Mouse (Mus musculus): Measurements from ENCODE around the gene Rpl24. TPM values are rescaled to one million over a fixed set of nuclear protein-coding genes. Genes with fewer than 3 reads are reported as not detected.
"Not testable (repeated sequence)": the region's sequence is repeated elsewhere in the genome, so short reads cannot be mapped to it uniquely, and the experiment has no call there.

The Rpl24 gene
- polyA plus RNA-seq, 1 experiment from 2014 or later = 771 TPM

DNA sequence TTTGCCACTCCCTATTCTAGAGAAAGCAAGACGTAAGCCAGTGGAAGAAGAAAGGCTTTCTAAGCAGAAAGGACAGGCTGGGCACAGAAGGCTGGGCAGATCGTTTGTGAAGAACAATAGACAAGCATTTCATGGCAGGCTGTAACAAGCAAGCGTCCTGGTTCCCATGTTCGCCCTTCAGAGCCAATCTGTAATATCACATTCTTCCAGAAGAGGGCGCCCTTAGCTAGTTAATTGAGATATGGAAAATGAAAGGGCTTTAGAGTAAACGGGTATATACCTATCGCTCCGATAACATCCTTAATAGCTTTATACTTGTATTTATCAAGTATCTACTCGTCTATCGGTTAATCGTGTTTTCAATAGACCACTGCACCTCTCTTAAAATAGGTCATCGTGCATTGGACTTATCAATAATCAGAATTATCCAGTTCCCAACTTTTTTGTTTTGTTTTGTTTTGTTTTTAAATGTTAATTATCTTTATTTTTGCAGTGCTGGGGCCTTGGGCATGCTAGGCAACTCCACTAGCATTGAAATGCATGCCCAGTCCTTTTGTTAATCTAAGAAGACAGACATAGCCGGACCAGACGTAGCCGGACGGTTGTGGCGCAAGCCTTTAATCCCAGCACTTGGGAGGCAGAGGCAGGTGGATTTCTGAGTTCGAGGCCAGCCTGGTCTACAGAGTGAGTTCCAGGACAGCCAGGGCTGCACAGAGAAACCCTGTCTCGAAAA is 15.0 kb upstream of the Rpl24 start:
- no peaks in the 10 kb centered on the region for H3K36me3 ChIP-seq
- H3K4me2 ChIP-seq = peak overlapping the region; percentile 17; the same call in 1 of the 2 replicates
- WGBS = 47% methylated on average over 19 of the region's 19 CpGs
- no peaks in the 10 kb centered on the region for H3K27me3 ChIP-seq
- no peak overlapping the region for H3K27ac ChIP-seq
- ATAC-seq (replicated peaks; ENCODE audit: low FRiP score) = peak; percentile 33; the same call in 1 of the 2 replicates
- no peak overlapping the region for H3K4me3 ChIP-seq (replicated peaks)
- no peaks in the 10 kb centered on the region for H3K4me1 ChIP-seq
- no peak overlapping the region for H3K9ac ChIP-seq
- no peaks in the 10 kb centered on the region for H3K9me3 ChIP-seq (replicated peaks)

- Histone ChIP-seq H3K27ac (no peak overlapping the region), H3K9ac (no peak overlapping the region), H3K27me3 (no peaks in the 10 kb centered on the region), H3K36me3 (no peaks in the 10 kb centered on the region), H3K4me1 (no peaks in the 10 kb centered on the region), H3K4me2 (no peak overlapping the region; the same call in 1 of the 2 replicates), H3K9me3 (replicated peaks) (no peaks in the 10 kb centered on the region), H3K4me3 (replicated peaks) (no peak overlapping the region)
- WGBS = 74% methylated on average over 7 of the region's 7 CpGs
- ATAC-seq (replicated peaks; ENCODE audit: low FRiP score) = no peak
Measured at GRCm38 (mm10) chr16:55951679-55952327, 14.3 kb upstream of the Rpl24 start.

DNA sequence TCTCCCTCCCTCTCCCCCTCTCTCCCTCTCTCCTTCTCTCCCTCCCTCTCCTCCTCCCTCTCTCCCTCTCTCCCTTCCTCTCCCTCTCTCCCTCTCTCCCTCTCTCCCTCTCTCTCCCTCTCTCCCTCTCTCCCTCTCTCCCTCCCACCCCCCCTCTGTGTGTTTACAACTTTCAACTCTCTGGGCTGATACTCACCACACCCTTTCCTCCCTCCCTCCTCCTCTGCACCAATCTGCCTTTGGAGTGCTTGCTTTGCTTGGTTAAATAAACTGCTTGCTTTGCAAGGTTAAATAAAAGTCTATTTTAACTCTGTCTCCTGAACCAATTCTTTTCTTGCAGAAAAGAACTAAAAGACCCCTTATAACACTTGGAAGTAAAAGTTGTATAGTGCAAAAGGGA is 13.3 kb upstream of the Rpl24 start:
- H3K27ac ChIP-seq = no peak overlapping the region
- no peak overlapping the region for H3K4me3 ChIP-seq (replicated peaks)
- H3K27me3 ChIP-seq = no peaks in the 10 kb centered on the region
- H3K4me2 ChIP-seq = no peak overlapping the region
- no peaks in the 10 kb centered on the region for H3K36me3 ChIP-seq
- no peaks in the 10 kb centered on the region for H3K4me1 ChIP-seq
- no peak overlapping the region for H3K9ac ChIP-seq
- no peak for ATAC-seq (replicated peaks; ENCODE audit: low FRiP score)
- no peaks in the 10 kb centered on the region for H3K9me3 ChIP-seq (replicated peaks)

DNA sequence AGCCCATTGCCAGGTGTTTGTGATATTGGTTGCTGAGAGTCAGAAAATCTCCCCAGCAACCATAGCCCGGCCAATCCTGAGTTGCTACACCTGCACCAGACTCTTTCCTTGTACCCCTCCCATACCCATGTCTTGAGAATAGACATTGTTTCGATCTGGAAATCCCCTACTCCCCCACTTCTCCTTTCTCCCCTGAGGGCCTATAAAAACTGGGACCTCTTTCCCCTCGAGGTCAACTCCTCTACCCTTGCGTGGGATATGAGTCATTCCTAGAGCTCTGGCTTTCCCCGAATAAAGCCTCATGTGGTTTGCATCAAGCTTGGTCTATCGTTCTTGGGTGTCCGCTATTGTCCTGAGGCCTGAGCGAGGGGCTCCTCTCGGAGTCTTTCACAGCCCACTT is 11.9 kb upstream of the Rpl24 start:
- 92% methylated on average over 9 of the region's 9 CpGs for WGBS
- not testable (repeated sequence) for H3K4me1 ChIP-seq; H3K27ac ChIP-seq; H3K9me3 ChIP-seq (replicated peaks); H3K4me2 ChIP-seq; H3K36me3 ChIP-seq; H3K4me3 ChIP-seq (replicated peaks); ATAC-seq (replicated peaks; ENCODE audit: low FRiP score); H3K27me3 ChIP-seq; H3K9ac ChIP-seq

GRCm38 (mm10) chr16:55963068-55963467 is 3.0 kb upstream of the Rpl24 start:
- WGBS = 85% methylated on average over 6 of the region's 11 CpGs
- H3K27me3 ChIP-seq; H3K4me3 ChIP-seq (replicated peaks); H3K9ac ChIP-seq; H3K36me3 ChIP-seq; H3K4me2 ChIP-seq; ATAC-seq (replicated peaks; ENCODE audit: low FRiP score); H3K9me3 ChIP-seq (replicated peaks); H3K27ac ChIP-seq; H3K4me1 ChIP-seq: not testable (repeated sequence)

GRCm38 (mm10) chr16:55964126-55964949 is 1.7 kb upstream of the Rpl24 start:
- H3K36me3 ChIP-seq = peaks cover 15% of the 10 kb centered on the region
- no peak overlapping the region for H3K27ac ChIP-seq
- H3K4me1 ChIP-seq = peaks cover 18% of the 10 kb centered on the region
- no peak overlapping the region for H3K4me2 ChIP-seq
- WGBS = 65% methylated on average over 4 of the region's 4 CpGs
- H3K27me3 ChIP-seq = no peaks in the 10 kb centered on the region
- no peak for ATAC-seq (replicated peaks; ENCODE audit: low FRiP score)
- H3K9ac ChIP-seq = no peak overlapping the region
- no peak overlapping the region for H3K4me3 ChIP-seq (replicated peaks)
- no peaks in the 10 kb centered on the region for H3K9me3 ChIP-seq (replicated peaks)

DNA sequence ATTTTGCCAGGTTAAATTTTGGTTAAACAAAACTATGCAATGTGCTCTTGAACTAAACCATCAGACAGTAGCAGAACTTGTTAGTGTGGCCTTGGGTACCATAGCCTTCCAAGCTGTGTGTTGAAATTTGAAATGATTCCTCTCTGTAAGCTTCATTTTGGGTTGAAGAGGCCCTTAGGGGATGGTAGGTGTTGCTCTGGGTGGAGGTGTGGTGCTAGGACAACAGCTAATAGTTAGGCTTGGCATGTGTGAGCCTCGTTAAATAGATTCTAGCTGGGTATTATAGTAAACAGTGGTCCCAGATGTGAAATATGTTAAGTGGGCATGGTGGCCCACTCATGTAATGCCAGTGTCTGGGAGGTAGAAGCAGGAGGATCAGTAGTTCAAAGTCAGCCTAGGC is 1.1 kb downstream of the Rpl24 start:
- H3K9me3 ChIP-seq (replicated peaks) = no peaks in the 10 kb centered on the region
- H3K4me1 ChIP-seq = peaks cover 38% of the 10 kb centered on the region
- 25% methylated on average over 1 of the region's 1 CpGs for WGBS
- no peak for ATAC-seq (replicated peaks; ENCODE audit: low FRiP score)
- peak overlapping the region; percentile 83 for H3K4me2 ChIP-seq
- H3K4me3 ChIP-seq (replicated peaks) = peak overlapping the region; percentile 78
- peak overlapping the region; percentile 78 for H3K9ac ChIP-seq
- no peaks in the 10 kb centered on the region for H3K27me3 ChIP-seq
- H3K36me3 ChIP-seq = peaks cover 44% of the 10 kb centered on the region
- H3K27ac ChIP-seq = peak overlapping the region; percentile 89; the same call in 1 of the 2 replicates

DNA sequence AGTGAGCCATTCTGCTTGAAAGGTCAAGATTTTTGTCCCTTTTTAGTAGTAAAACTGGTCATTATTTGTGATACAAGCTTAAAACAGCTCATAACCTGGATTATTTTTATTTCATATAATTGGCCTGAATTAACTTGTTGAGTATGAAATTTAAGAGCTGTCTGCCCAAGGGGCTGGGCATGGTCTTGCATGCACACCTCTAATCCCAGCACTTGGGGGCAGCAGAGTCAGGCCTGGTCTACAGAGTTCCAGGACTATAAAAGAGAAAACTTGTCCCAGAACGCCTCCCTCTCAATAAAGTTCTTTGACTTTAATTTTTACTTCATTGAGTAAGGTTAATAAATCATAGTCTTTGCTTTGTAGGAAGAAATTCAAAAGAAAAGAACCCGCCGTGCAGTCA is 3.1 kb downstream of the Rpl24 start:
- Histone ChIP-seq H3K36me3 (peaks cover 49% of the 10 kb centered on the region), H3K4me3 (replicated peaks) (no peak overlapping the region), H3K4me1 (peaks cover 47% of the 10 kb centered on the region), H3K9me3 (replicated peaks) (no peaks in the 10 kb centered on the region), H3K27me3 (no peaks in the 10 kb centered on the region), H3K4me2 (peak overlapping the region; percentile 4; the same call in 1 of the 2 replicates), H3K9ac (no peak overlapping the region), H3K27ac (no peak overlapping the region)
- ATAC-seq (replicated peaks; ENCODE audit: low FRiP score) = no peak
- 78% methylated on average over 3 of the region's 3 CpGs for WGBS

- Histone ChIP-seq H3K4me2 (no peak overlapping the region), H3K27me3 (no peaks in the 10 kb centered on the region), H3K4me1 (peaks cover 52% of the 10 kb centered on the region), H3K9me3 (replicated peaks) (no peaks in the 10 kb centered on the region), H3K4me3 (replicated peaks) (no peak overlapping the region), H3K9ac (no peak overlapping the region), H3K27ac (no peak overlapping the region), H3K36me3 (peaks cover 49% of the 10 kb centered on the region)
- ATAC-seq (replicated peaks; ENCODE audit: low FRiP score) = no peak
- 90% methylated on average over 5 of the region's 5 CpGs for WGBS
Measured at GRCm38 (mm10) chr16:55970416-55970815, 4.3 kb downstream of the Rpl24 start.

DNA sequence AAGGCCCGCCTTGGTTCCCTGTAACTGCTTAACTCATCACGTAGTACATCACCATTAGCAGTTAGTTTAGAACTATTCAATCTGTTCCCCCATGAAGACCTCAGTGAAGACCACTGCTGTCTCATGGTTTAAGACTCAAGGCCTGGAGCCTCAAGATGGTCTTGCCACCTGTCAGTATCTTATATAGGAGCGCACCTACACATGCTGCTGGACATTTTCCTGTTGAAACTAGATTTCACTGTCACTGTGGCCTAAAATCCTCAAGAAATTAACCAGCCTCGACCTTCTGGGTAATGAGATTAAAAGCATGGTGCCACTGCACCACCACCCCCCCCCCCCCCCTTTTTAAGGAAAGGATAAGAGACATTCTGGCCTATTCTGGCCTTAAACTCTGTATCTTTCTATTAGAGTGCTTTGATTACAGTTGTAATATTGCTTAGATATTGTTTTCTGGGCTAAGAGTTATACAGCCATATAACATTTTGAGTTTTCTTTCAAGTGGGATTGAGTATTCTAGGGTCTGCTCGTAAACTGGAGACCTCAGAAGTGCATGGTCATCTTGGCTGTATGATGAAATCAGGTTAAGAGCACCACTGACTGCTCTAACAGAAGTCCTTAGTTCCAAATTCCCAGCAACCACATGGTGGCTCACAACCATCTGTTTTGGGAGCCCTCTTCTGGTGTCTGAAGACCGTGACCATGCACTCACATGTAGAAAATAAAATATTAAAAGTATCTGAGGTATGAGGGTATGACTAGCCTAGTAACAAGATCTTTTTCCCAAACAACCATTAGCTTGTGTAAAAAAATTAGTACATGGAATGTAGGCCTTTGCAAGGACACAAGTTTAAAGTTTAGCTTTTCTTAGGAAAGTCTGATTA is 5.9 kb downstream of the Rpl24 start:
- Histone ChIP-seq H3K4me2 (no peak overlapping the region), H3K27ac (no peak overlapping the region; the same call in 1 of the 2 replicates), H3K9me3 (replicated peaks) (no peaks in the 10 kb centered on the region), H3K4me3 (replicated peaks) (no peak overlapping the region), H3K9ac (no peak overlapping the region), H3K27me3 (no peaks in the 10 kb centered on the region), H3K4me1 (peaks cover 54% of the 10 kb centered on the region), H3K36me3 (peaks cover 49% of the 10 kb centered on the region)
- no peak for ATAC-seq (replicated peaks; ENCODE audit: low FRiP score)
- 84% methylated on average over 6 of the region's 6 CpGs for WGBS

- WGBS = 54% methylated on average over 10 of the region's 10 CpGs
- no peak for ATAC-seq (replicated peaks; ENCODE audit: low FRiP score)
- no peak overlapping the region for H3K9ac ChIP-seq
Measured at GRCm38 (mm10) chr16:55972626-55973201, 6.6 kb downstream of the Rpl24 start.

More at GRCm38 (mm10) chr16:55972626-55973201, 6.6 kb downstream of the Rpl24 start:
- H3K27me3 ChIP-seq = no peaks in the 10 kb centered on the region
- no peaks in the 10 kb centered on the region for H3K9me3 ChIP-seq (replicated peaks)
- peaks cover 46% of the 10 kb centered on the region for H3K36me3 ChIP-seq
- peaks cover 50% of the 10 kb centered on the region for H3K4me1 ChIP-seq
- peak overlapping the region; percentile 80 for H3K4me2 ChIP-seq
- peak overlapping the region; percentile 84 for H3K27ac ChIP-seq
- H3K4me3 ChIP-seq (replicated peaks) = peak overlapping the region; percentile 100

Measured in kidney, embryonic 15.5 days (tissue).